Mouse (Mus musculus): ENCODE results near the gene Flvcr1.

DNA sequence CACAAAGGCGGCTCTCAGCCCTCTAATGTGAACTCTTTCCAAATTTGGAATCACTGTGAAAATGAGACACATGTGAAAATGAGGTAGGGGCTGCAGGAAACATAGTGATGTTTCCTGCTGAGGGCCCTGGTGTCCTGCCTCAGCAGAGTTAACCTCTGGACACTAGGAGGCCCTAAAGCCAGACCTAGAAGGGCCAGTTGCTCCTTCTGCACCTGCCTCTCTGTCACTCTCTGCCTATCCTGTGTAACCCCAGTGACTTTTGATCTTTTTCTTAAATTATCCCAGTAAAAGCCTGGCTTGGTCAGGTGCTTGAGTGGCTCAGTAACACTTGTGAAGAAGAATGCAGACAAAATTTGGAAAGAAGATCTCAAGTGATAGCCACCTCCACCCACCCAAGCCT is 51.1 kb downstream of the Flvcr1 start:
- TF ChIP-seq EP300 (IDR thresholded peaks at IDR 0.05) = no peak
- TF ChIP-seq CTCF (IDR thresholded peaks at IDR 0.05) = no peak

Measured in lung, postnatal 0 days (tissue).